Mouse (Mus musculus) testis, adult 2 months (tissue): ENCODE measurements around the gene Slit3.

ENCODE experiments used
- CTCF ChIP-seq: fragments of 200-500 bp; IDR thresholded peaks from 2 replicates; pipeline ENCODE4 v1.5.1; 2012; ENCODE audit warnings: low read depth, mild to moderate bottlenecking, inconsistent platforms, low read length, moderate library complexity; ENCODE audit not compliant: control insufficient read depth, insufficient read depth, insufficient replicate concordance
- POLR2A ChIP-seq: fragments of 200-500 bp; IDR thresholded peaks from 2 replicates; pipeline ENCODE4 v1.6.1; 2012; ENCODE audit warnings: low read depth, mild to moderate bottlenecking, inconsistent platforms, low read length, moderate library complexity; ENCODE audit not compliant: control insufficient read depth

GRCm38 (mm10) chr11:35140092-35140491 is 19.1 kb downstream of the Slit3 start:
- TF ChIP-seq POLR2A (no peak), CTCF (no peak)
